Mouse (Mus musculus): ENCODE measurements around the gene Sfrp2.

Gene Sfrp2

DNA sequence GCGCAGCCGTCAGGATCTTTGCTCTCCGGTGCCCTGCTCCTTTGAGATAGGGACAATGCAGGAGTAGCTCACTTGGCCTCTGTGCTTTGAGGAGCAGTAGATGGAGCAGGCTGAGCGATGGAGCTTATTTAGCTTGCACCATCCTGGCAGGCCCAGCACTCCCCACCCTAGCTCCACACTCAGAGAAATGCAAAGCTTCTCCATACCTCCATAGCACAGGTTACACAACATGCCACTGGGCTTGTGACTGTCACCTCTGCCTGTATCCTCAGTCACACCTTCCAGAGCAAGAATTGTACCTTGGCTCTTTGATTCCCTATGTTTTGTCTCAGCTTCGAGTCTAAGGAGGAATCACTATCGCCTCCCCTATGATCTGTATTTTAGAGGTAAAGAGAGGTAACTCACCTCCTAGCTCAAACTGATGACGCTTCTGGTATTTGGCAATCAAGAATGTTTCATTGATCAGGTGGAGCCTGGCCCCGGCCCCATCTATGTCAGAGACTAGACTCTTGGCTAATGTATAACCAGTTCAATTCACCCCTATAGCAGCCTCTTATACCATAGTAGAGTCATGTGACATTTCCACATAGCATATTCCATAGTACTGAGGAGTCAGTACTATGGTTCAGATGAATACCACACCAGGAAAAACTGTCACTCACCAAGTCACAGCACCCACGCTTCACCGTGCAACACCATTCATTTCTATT lies 5.2 kb downstream of the Sfrp2 start:
- CTCF ChIA-PET = no interaction called here

DNA sequence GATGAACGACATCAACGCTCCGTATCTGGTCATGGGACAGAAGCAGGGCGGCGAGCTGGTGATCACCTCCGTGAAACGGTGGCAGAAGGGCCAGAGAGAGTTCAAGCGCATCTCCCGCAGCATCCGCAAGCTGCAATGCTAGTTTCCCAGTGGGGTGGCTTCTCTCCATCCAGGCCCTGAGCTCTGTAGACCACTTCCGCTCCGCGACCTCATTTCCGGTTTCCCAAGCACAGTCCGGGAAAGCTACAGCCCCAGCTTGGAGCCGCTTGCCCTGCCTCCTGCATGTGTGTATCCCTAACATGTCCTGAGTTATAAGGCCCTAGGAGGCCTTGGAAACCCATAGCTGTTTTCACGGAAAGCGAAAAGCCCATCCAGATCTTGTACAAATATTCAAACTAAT lies 7.2 kb downstream of the Sfrp2 start:
- CTCF ChIA-PET = no interaction called here

- CTCF ChIA-PET = no interaction called here
These were observed 9.3 kb downstream of the Sfrp2 start for GRCm38 (mm10) chr3:83775403-83775802.

DNA sequence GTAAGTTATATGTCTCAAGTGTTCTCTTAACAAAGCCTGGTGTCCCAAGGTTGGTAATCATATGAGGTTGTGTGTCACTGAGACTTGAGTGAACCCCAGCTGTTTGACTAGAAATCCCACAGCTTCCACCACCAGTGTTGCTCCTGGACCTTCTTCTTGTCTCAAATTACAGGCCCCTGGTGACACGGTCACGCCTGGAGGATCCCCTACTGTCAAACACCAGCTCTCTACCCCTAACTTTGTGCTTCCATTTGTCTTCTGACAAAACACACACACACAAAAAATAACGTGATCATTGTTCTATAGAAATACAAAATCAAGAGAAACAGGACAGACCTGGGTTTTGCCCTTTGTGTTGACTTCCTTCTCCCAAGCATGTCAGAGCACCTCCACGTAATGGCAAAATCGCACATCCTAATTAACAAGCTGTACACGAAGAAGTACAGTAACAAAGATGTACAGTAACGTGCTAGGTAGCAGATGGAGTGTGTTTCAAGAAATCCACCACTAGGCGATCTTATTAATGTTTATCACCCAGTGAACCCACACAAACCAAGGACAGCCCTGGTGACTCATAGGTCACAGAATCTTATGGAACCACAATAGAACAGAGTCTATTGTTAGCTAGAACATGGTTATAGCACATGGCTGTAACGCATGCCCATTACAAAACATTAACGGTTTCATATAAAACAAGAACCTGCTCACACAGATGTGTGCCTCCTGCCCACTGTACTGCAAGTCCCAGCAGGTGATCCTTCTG lies 15.5 kb downstream of the Sfrp2 start:
- CTCF ChIA-PET = no interaction called here

GRCm38 (mm10) chr3:83783716-83784469 lies 17.8 kb downstream of the Sfrp2 start:
- CTCF ChIA-PET = no interaction called here

DNA sequence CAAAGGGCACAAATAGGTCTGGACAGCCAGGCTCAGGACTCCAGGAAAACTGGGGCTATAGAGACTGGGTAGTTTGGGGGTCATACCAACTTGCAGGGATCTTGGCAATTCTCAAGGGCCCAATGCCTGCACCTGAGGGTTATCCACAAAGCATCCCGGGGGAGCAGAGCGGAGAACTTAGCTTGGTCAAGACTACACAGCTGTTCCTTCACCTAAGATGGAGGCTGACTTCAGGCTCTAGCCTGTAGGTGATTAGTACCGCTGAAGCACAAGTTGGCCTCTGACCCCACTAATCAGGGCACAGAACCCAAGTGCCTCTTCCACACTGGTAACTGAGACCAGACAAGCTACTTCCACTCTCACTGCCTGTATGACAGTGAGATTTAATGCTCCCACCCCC lies 18.6 kb downstream of the Sfrp2 start:
- CTCF ChIA-PET = no interaction called here

DNA sequence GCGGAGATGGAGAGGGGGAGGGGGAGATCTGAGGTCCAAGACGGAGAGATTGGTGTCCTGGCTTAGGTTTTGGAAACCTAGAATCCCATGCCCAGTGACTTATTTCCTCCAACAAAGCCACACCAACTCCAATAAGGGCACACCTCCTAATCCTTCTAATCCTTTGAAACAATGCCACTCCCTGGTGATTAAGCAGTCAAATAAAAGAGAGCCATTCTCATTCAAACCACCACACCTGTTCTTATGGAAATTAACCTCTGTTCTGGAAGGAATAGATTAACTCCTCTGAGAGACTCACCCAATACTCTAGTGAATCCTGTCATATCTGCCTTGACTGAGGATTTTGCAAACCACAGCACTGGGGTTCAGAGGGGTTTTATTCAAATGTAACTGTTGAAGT lies 21.0 kb downstream of the Sfrp2 start:
- CTCF ChIA-PET = no interaction called here

DNA sequence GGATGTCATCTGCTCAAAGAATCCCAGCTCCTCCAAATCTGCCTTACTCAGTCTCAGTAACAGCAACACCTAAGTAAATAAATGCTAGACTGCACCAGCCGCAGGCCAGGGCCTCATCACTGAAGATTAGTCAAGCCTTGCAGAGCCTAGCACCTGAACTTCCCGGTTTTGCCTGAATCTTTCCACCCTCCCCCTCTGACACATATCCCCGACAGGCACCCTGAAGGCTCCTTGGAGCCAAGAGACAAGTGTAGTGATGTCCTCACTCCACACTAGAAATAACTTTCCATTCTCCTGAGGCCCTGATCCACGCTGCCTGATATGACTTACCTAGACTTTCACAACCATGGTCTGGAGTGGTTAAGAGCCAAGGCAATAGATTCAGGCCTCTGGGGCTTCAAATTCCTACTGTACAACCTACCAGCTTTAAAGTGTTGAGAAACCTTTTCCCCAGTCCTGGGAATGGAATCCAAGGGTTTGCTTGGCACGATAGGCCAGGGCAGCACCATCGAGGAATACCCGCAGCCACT lies 21.7 kb downstream of the Sfrp2 start:
- CTCF ChIA-PET = interaction anchor here (1.2 kb wide), 1 partner anchor 108 kb away, joined by 3 read pairs; no protein-coding TSS in a partner anchor

- CTCF ChIA-PET = interaction anchor here (0.6 kb wide), 2 partner anchors 15 to 565 kb away, joined by 4 to 13 read pairs; no protein-coding TSS in a partner anchor
These were observed 23.7 kb downstream of the Sfrp2 start for GRCm38 (mm10) chr3:83789651-83790451.

- CTCF ChIA-PET = no interaction called here
These were observed 25.3 kb downstream of the Sfrp2 start for GRCm38 (mm10) chr3:83791444-83791843.

DNA sequence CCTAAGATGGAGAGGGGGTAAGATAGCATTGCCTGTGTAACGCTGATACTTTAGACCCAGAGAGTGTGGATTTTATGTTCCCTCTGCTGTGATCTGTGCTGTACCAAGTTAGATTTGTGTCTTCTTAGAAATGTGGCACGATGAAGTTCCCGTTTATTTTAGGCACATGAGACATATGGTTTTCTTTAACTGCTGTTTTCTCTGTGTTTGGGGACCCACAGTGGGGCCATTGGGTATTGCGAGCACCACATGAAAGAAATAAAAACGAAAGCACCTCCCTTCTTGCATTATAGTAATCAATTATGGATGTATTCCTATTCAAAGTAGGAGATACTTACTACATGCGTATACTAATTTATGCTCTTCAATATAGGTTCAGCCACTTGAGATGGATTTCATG lies 31.0 kb downstream of the Sfrp2 start:
- CTCF ChIA-PET = interaction anchor here (0.5 kb wide), 2 partner anchors 72 to 99 kb away, joined by 3 to 7 read pairs; no protein-coding TSS in a partner anchor

GRCm38 (mm10) chr3:83797828-83798227 lies 31.7 kb downstream of the Sfrp2 start:
- CTCF ChIA-PET = interaction anchor here (0.5 to 0.7 kb wide), 3 partner anchors 71 to 98 kb away, joined by 3 to 7 read pairs (median 5); no protein-coding TSS in a partner anchor

- CTCF ChIA-PET = no interaction called here
These were observed 33.4 kb downstream of the Sfrp2 start for GRCm38 (mm10) chr3:83799486-83799885.

- CTCF ChIA-PET = interaction anchor here (0.7 kb wide), 1 partner anchor 1552 kb away, joined by 3 read pairs; no protein-coding TSS in a partner anchor
These were observed 35.6 kb downstream of the Sfrp2 start for GRCm38 (mm10) chr3:83801649-83802155.

- CTCF ChIA-PET = no interaction called here
These were observed 42.4 kb downstream of the Sfrp2 start for GRCm38 (mm10) chr3:83808483-83808882.

GRCm38 (mm10) chr3:83811987-83812386 lies 45.9 kb downstream of the Sfrp2 start:
- CTCF ChIA-PET = interaction anchor here (0.6 to 0.9 kb wide), 3 partner anchors 10 to 286 kb away, joined by 3 to 6 read pairs (median 3); no protein-coding TSS in a partner anchor

GRCm38 (mm10) chr3:83812863-83813262 lies 46.7 kb downstream of the Sfrp2 start:
- CTCF ChIA-PET = interaction anchor here (0.9 kb wide), 1 partner anchor 187 kb away, joined by 3 read pairs; no protein-coding TSS in a partner anchor

DNA sequence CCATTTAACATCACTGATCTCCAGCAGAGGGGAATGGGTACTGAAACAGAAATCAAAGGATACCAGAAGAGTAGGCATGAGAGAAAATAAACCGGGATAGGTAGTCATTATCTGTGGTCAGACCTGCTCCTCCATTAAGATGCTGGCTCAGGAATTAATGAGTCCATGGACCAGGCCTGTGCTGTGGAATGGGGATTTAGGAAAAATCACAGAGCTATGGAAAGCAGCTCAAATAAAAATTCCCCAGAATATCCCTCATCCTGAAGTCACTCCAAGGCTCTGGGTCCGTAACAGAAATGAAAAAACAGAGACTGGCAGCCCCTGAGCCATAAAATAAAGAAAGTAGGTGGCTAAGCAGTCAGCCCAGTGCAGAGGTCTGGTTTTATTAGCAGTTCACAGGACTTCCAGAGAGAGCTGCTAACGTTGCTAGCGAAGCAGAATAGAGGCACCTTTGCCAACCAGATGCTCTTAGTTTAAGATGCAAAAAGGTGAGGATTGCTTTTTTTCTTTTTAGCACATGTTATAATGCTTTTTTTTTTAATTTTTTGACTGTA lies 50.3 kb downstream of the Sfrp2 start:
- CTCF ChIA-PET = no interaction called here

GRCm38 (mm10) chr3:83823774-83824173 lies 57.7 kb downstream of the Sfrp2 start:
- CTCF ChIA-PET = no interaction called here
